In the genomic region with DNA sequence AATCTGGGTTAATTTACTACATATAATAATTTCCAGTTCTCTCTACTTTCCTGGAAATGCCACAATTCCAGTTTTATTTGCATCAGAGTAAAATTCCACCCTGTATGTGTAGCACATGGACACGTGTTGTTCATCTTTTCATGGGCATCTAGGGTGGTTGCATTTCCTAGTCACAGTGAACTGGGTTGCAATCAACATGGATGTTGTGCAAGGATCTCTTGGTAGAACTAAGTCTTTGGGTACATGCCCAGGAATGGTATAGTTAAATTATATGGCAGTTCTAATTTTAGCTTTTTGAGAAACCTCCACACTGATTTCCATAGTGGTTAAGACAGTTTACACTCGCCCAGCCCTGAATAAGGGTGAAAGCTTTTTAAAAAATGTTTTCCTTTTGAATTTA, we compare ENCODE assay signal across 33 mouse cellular contexts.
"Had no signal": no experiment of that assay in that cellular context is flagged by ENCODE, and none has a peak within 500 bp of the region (broad histone marks: within the 10 kb centered on the region; RNA-seq: fewer than 3 reads in every experiment).

No protein-coding gene starts in this region.

- ATAC-seq: hindbrain, embryonic 16.5 days; hindbrain, postnatal 0 days; inflammation-experienced regulatory T-cells, adult 6 months; intestine, embryonic 15.5 days; intestine, embryonic 16.5 days; intestine, postnatal 0 days had no signal

- H3K27ac ChIP-seq: heart, embryonic 13.5 days; heart, embryonic 15.5 days; hindbrain, embryonic 10.5 days; hindbrain, embryonic 12.5 days; hindbrain, embryonic 13.5 days; hindbrain, embryonic 14.5 days; hindbrain, embryonic 15.5 days; hindbrain, postnatal 0 days; intestine, embryonic 15.5 days; kidney, embryonic 15.5 days; kidney, postnatal 0 days; left cerebral cortex, adult 2 months had no signal

- H3K9ac ChIP-seq: heart, embryonic 12.5 days; heart, embryonic 13.5 days; heart, embryonic 15.5 days; hindbrain, embryonic 12.5 days; hindbrain, embryonic 13.5 days; hindbrain, embryonic 14.5 days; hindbrain, embryonic 15.5 days; intestine, embryonic 15.5 days; kidney, embryonic 15.5 days had no signal

- DNase-seq: heart, postnatal 10 days; heart, postnatal 14 days; heart, postnatal 36 days; heart, postnatal 4 days; kidney, adult 11 months; kidney, adult 18-20 months; kidney, adult 2 months; kidney, adult 8-10 months; kidney, adult 9 months; kidney, postnatal 10 days; kidney, postnatal 14 days; kidney, postnatal 25 days; kidney, postnatal 36 days; kidney, postnatal 4 days; layer of hippocampus, adult 9-11 months; layer of hippocampus, postnatal 36 days had no signal

- H3K4me1 ChIP-seq: heart, embryonic 12.5 days; heart, embryonic 13.5 days; heart, embryonic 15.5 days; hindbrain, embryonic 10.5 days; hindbrain, embryonic 12.5 days; hindbrain, embryonic 13.5 days; hindbrain, embryonic 15.5 days; intestine, embryonic 15.5 days; kidney, embryonic 15.5 days had no signal

- H3K36me3 ChIP-seq: heart, embryonic 12.5 days; heart, embryonic 13.5 days; heart, embryonic 15.5 days; hindbrain, embryonic 10.5 days; hindbrain, embryonic 12.5 days; hindbrain, embryonic 13.5 days; hindbrain, embryonic 15.5 days; intestine, embryonic 15.5 days; kidney, embryonic 15.5 days had no signal

- H3K4me3 ChIP-seq: heart, embryonic 12.5 days; heart, embryonic 13.5 days; heart, embryonic 15.5 days; hindbrain, embryonic 10.5 days; hindbrain, embryonic 12.5 days; hindbrain, embryonic 13.5 days; hindbrain, embryonic 15.5 days; intestine, embryonic 15.5 days; kidney, embryonic 15.5 days; left cerebral cortex, adult 2 months had no signal

- H3K27me3 ChIP-seq: heart, embryonic 12.5 days; heart, embryonic 13.5 days; heart, embryonic 15.5 days; hindbrain, embryonic 12.5 days; hindbrain, embryonic 13.5 days; hindbrain, embryonic 15.5 days; intestine, embryonic 15.5 days; kidney, embryonic 15.5 days had no signal

- H3K4me2 ChIP-seq: heart, embryonic 12.5 days; heart, embryonic 13.5 days; heart, embryonic 15.5 days; hindbrain, embryonic 12.5 days; hindbrain, embryonic 13.5 days; hindbrain, embryonic 14.5 days; hindbrain, embryonic 15.5 days; intestine, embryonic 15.5 days; kidney, embryonic 15.5 days had no signal

- H3K9me3 ChIP-seq: heart, embryonic 12.5 days; heart, embryonic 13.5 days; heart, embryonic 15.5 days; hindbrain, embryonic 10.5 days; hindbrain, embryonic 12.5 days; hindbrain, embryonic 13.5 days; hindbrain, embryonic 15.5 days; intestine, embryonic 15.5 days; kidney, embryonic 15.5 days had no signal
